ENCODE assay signal across 8 mouse cellular contexts in genomic region chr17:35048149-35048931, GRCm38 (mm10). TPM values are rescaled to one million over a fixed set of nuclear protein-coding genes. Genes with fewer than 3 reads are reported as not detected.
DNase-seq lines count a peak whose midpoint lies in the region; ATAC-seq and TF ChIP-seq lines count a peak whose summit lies in the region.

No protein-coding gene starts in this region.

- H3K4me2 ChIP-seq in hindbrain, postnatal 0 days (ENCODE audit: low read depth, low read length) = no peak overlapping the region
- peak overlapping the region; percentile 98 for H3K4me2 ChIP-seq in liver, embryonic 15.5 days

- H3K9ac ChIP-seq in hindbrain, postnatal 0 days (replicated peaks; ENCODE audit: low read length) = no peak overlapping the region
- peak overlapping the region; percentile 51 for H3K9ac ChIP-seq in liver, embryonic 15.5 days

- peaks cover 12% of the 10 kb centered on the region; the same call in 1 of the 2 replicates for H3K4me1 ChIP-seq in brown adipose tissue, adult 24 weeks (ENCODE audit: control insufficient read depth, insufficient read depth, insufficient read length, low read length)
- H3K4me1 ChIP-seq in hindbrain, postnatal 0 days (ENCODE audit: insufficient read depth, low read length) = 0 out of 2 replicates have a peak, but pooled peaks cover 4% of the 10 kb centered on the region
- H3K4me1 ChIP-seq in liver, embryonic 15.5 days (replicated peaks) = peaks cover 98% of the 10 kb centered on the region

- H3K9me3 ChIP-seq in hindbrain, postnatal 0 days (ENCODE audit: low read length) = no peaks in the 10 kb centered on the region
- H3K9me3 ChIP-seq in liver, embryonic 15.5 days (replicated peaks) = no peaks in the 10 kb centered on the region

- no peaks in the 10 kb centered on the region for H3K27me3 ChIP-seq in hindbrain, postnatal 0 days (ENCODE audit: insufficient read depth, low read length)
- H3K27me3 ChIP-seq in liver, embryonic 15.5 days = no peaks in the 10 kb centered on the region

- no peak for ATAC-seq in hindbrain, postnatal 0 days
- ATAC-seq in liver, embryonic 15.5 days (ENCODE audit: insufficient read depth) = no peak

- H3K36me3 ChIP-seq in hindbrain, postnatal 0 days (ENCODE audit: insufficient read depth, low read length) = no peaks in the 10 kb centered on the region
- peaks cover 14% of the 10 kb centered on the region for H3K36me3 ChIP-seq in liver, embryonic 15.5 days (replicated peaks)

- TF ChIP-seq CTCF in layer of hippocampus, adult 2 months (conservative IDR thresholded peaks at IDR 0.05) = no peak
- TF ChIP-seq CTCF in hindbrain, postnatal 0 days (IDR thresholded peaks at IDR 0.05; ENCODE audit: low read depth) = no peak

- H3K4me3 ChIP-seq in layer of hippocampus, adult 2 months = no peak overlapping the region
- peak overlapping the region; percentile 9 for H3K4me3 ChIP-seq in brown adipose tissue, adult 24 weeks (ENCODE audit: insufficient read depth, low read depth, low read length)
- H3K4me3 ChIP-seq in hindbrain, postnatal 0 days (ENCODE audit: low read length) = no peak overlapping the region
- H3K4me3 ChIP-seq in liver, embryonic 15.5 days (replicated peaks) = peak overlapping the region; percentile 37

- H3K27ac ChIP-seq in layer of hippocampus, adult 2 months = peak overlapping the region; percentile 53
- H3K27ac ChIP-seq in brown adipose tissue, adult 24 weeks (replicated peaks; ENCODE audit: low read depth, low read length) = peak overlapping the region; percentile 86
- peak overlapping the region; percentile 64; the same call in 1 of the 2 replicates for H3K27ac ChIP-seq in hindbrain, postnatal 0 days
- peak overlapping the region; percentile 91 for H3K27ac ChIP-seq in liver, embryonic 15.5 days (replicated peaks)

- no peak for DNase-seq in layer of hippocampus, adult 2 months (ENCODE audit: low spot score in 2 of 2)
- no peak for DNase-seq in layer of hippocampus, adult 11-12 months (ENCODE audit: low spot score)
- no peak for DNase-seq in hindbrain, postnatal 0 days (ENCODE audit: low spot score)
- peak; percentile 58 for DNase-seq in thymus, postnatal 4 days
- no peak for DNase-seq in urinary bladder, adult 18-20 months (ENCODE audit: low spot score in 2 of 2)
- no peak for DNase-seq in left cerebral cortex, adult 11 months (ENCODE audit: low spot score)

- 36% methylated on average over 10 of the region's 11 CpGs for WGBS in hindbrain, postnatal 0 days
- 5% methylated on average over 11 of the region's 11 CpGs for WGBS in liver, embryonic 15.5 days (ENCODE audit: insufficient replicate concordance)

RNA-seq across cellular contexts. Expression of gene Clic1, which starts 1.4 kb away (rescaled TPM):
- 1 to 10 TPM; 9.2 to 9.6 TPM for total RNA-seq in layer of hippocampus, adult 2 months (2021)
- 13.6 and 16.8 TPM in 2 replicates for polyA plus RNA-seq in brown adipose tissue, adult 24 weeks (2012; ENCODE audit: insufficient read depth, insufficient read length, missing spikeins)
- 56.9 and 59.5 TPM in 2 replicates for total RNA-seq in hindbrain, postnatal 0 days (2014; rRNA removed)
- polyA plus RNA-seq in hindbrain, postnatal 0 days (2015; fragmentation: Nextera tagmentation; extraction: Ambion mirVana) = 81.9 and 88.5 TPM in 2 replicates
- 120 and 122 TPM in 2 replicates for polyA plus RNA-seq in liver, embryonic 15.5 days (2015; fragmentation: Nextera tagmentation; extraction: Ambion mirVana)

RNA-seq across cellular contexts. Expression of gene Msh5, which starts 1.8 kb away (rescaled TPM):
- total RNA-seq in layer of hippocampus, adult 2 months (2021) = 1 to 10 TPM in 1 of 2 experiments, under 1 TPM in 1; 0.26 to 1.1 TPM
- polyA plus RNA-seq in brown adipose tissue, adult 24 weeks (2012; ENCODE audit: insufficient read depth, insufficient read length, missing spikeins) = not detected in 2 replicates
- total RNA-seq in hindbrain, postnatal 0 days (2014; rRNA removed) = 1.1 and 6.4 TPM in 2 replicates
- polyA plus RNA-seq in hindbrain, postnatal 0 days (2015; fragmentation: Nextera tagmentation; extraction: Ambion mirVana) = 2.2 and 3.1 TPM in 2 replicates
- 3.4 and 4.3 TPM in 2 replicates for polyA plus RNA-seq in liver, embryonic 15.5 days (2015; fragmentation: Nextera tagmentation; extraction: Ambion mirVana)

RNA-seq across cellular contexts. Expression of gene Ddah2, which starts 10.5 kb away (rescaled TPM):
- total RNA-seq in layer of hippocampus, adult 2 months (2021) = 10 to 100 TPM; 13.7 to 15.8 TPM
- 9.4 and 11.6 TPM in 2 replicates for polyA plus RNA-seq in brown adipose tissue, adult 24 weeks (2012; ENCODE audit: insufficient read depth, insufficient read length, missing spikeins)
- 216 and 228 TPM in 2 replicates for total RNA-seq in hindbrain, postnatal 0 days (2014; rRNA removed)
- polyA plus RNA-seq in hindbrain, postnatal 0 days (2015; fragmentation: Nextera tagmentation; extraction: Ambion mirVana) = 322 and 331 TPM in 2 replicates
- polyA plus RNA-seq in liver, embryonic 15.5 days (2015; fragmentation: Nextera tagmentation; extraction: Ambion mirVana) = 18.6 and 22.8 TPM in 2 replicates

RNA-seq across cellular contexts. Expression of gene Ly6g6c, which starts 16.8 kb away (rescaled TPM):
- total RNA-seq in layer of hippocampus, adult 2 months (2021) = not detected
- not detected in 2 replicates for polyA plus RNA-seq in brown adipose tissue, adult 24 weeks (2012; ENCODE audit: insufficient read depth, insufficient read length, missing spikeins)
- total RNA-seq in hindbrain, postnatal 0 days (2014; rRNA removed) = not detected in 2 replicates
- polyA plus RNA-seq in hindbrain, postnatal 0 days (2015; fragmentation: Nextera tagmentation; extraction: Ambion mirVana) = not detected in 2 replicates
- 0.21 and 0.40 TPM in 2 replicates for polyA plus RNA-seq in liver, embryonic 15.5 days (2015; fragmentation: Nextera tagmentation; extraction: Ambion mirVana)

RNA-seq across cellular contexts. Expression of gene Mpig6b, which starts 17.6 kb away (rescaled TPM):
- total RNA-seq in layer of hippocampus, adult 2 months (2021) = not detected
- not detected in 2 replicates for polyA plus RNA-seq in brown adipose tissue, adult 24 weeks (2012; ENCODE audit: insufficient read depth, insufficient read length, missing spikeins)
- not detected in 2 replicates for total RNA-seq in hindbrain, postnatal 0 days (2014; rRNA removed)
- polyA plus RNA-seq in hindbrain, postnatal 0 days (2015; fragmentation: Nextera tagmentation; extraction: Ambion mirVana) = 0.18 TPM in 2 replicates
- 3.2 and 4.4 TPM in 2 replicates for polyA plus RNA-seq in liver, embryonic 15.5 days (2015; fragmentation: Nextera tagmentation; extraction: Ambion mirVana)

Comparison
In these comparisons a context has a peak if more than half of its experiments do, and no peak if none do; other contexts are left out.
1. H3K4me3 ChIP-seq: peak in brown adipose tissue, adult 24 weeks (single experiment) and liver, embryonic 15.5 days (single experiment); none in layer of hippocampus, adult 2 months (single experiment) and hindbrain, postnatal 0 days (single experiment).
2. RNA of gene Ddah2, which starts 10.5 kb away (polyA plus RNA-seq): 322 to 331 TPM in hindbrain, postnatal 0 days; 18.6 to 22.8 TPM in liver, embryonic 15.5 days and 9.4 to 11.6 TPM in brown adipose tissue, adult 24 weeks; every median in the first group is over 10 times any median in the second.
3. Peak in every context shown above with its lines, with median percentiles within 50 percentile points of each other: H3K27ac ChIP-seq.